Mouse (Mus musculus) left cerebral cortex, adult 9 months (tissue): ENCODE measurements around the gene D430041D05Rik.
"Not testable (repeated sequence)": the region's sequence is repeated elsewhere in the genome, so short reads cannot be mapped to it uniquely, and the experiment has no call there.

Source experiments
- DNase-seq, 2 experiments: peaks; one replicate each; pipeline ENCODE4 v3.0.0; 2022; ENCODE audit warnings: low spot score in 2 of 2

Gene D430041D05Rik

DNA sequence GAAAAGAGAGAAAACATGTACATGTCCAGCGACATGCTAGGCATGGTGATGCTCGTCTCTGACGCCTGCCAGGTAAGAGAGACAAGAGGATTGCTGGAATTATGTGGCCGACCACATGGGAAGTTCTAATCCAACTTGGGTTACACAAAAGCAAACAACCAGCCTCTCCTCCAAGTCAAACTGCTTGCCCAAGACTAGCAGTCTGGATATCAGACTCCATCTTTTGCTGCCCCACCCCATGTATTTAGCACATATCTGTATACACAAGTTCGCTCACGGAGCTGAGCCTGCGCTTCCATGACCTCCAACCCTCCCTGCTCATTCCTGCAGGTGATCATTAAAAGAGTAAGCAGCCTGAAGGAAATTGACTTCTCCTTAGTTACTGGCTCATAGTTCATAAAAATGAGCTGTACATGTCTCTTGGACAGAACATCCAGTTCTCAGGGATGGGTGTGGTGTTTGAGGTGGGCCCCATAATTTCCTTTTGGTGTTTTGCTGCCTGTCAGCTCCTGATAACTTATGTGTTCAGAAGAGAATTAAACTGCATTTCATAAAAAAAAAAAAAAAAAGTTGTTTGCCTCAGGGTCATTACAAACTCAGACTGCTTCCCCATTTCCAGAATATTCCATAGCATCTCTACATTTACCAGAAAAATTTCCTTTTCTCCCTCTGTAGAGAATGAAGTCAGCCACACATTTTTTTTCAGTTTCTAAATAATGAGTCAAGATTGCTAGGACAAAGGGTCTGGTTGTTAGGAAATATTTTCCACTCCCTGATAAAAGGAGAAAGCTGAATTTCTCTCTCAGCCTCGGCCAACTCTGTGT, 288.9 kb downstream of the D430041D05Rik start:
- no peak for DNase-seq

DNA sequence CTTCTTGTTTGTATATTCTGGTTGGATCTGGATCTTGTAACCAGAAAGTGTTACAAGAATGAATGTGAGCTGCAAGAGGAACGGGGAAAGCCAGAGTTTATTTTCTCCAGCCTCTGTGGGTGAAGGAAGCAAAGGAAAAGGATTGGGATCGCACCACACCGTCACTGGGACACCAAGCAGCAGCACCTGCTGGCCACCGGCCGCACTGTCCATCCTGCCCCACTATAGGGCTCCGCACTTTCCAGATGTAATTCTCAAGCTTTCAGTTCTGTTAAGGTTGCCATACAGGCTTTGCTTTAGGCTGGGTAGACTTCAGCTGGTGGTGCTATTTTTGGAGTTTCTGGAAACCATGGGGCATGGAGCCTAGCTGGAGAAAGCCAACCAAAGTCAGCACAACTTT, 290.5 kb downstream of the D430041D05Rik start:
- no peak for DNase-seq

DNA sequence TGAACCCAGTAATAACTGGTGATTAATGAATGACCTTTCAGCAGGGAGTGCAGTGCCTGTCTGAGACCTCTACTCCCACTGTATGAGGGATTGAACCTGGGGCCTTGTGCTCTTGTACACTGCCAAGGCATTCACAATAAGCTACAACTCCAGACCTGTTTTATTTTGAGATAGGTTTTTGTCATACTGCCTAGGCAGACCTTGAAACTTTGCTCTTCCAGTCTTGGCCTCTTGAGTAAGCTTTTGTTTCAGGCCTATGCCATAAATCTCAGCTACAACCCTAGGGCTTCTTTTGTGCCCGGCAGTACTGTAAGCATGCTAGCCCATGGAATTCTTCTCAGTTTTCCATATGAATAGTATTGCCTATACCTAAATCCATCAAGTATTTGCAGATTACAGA, 291.7 kb downstream of the D430041D05Rik start:
- no peak for DNase-seq

DNA sequence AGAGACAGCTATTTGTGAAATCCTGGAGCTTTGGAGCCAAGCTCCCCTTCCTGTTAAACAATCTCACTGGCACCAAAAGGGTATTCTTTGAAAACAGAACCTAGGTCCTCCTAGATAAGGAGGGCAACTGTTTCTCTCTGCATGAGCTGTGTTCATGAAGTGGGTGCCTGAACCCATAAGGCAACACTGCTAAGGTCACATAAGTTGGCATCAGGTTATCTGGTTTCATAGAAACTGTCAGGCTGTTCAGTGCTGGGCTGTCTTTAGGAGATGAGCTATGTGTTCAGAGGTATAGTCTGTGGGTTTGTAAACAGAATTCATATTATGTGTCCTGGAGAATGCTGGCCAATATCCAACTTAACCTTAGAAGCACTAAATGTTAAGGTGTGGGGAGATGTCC, 293.6 kb downstream of the D430041D05Rik start:
- DNase-seq, result not testable (repeated sequence)

DNA sequence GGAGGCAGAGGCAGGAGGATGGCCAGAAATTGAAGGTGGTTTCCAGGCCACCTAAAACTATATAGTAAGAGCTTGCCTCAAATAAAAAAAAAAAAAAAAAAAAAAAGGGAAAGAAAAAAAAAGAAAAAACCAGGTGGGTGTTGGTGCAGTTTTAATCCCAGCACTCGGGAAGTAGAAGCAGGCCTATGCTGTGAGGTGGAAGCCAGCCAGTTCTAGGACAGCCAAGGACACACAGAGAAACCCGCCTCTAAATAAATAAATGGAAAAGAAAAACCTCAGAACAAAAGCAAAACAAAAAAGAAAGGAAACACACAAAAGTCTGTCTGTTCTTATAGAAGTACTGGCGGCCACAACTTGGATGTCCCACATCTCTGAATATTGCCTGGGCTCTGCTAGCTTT, 295.9 kb downstream of the D430041D05Rik start:
- no peak for DNase-seq

DNA sequence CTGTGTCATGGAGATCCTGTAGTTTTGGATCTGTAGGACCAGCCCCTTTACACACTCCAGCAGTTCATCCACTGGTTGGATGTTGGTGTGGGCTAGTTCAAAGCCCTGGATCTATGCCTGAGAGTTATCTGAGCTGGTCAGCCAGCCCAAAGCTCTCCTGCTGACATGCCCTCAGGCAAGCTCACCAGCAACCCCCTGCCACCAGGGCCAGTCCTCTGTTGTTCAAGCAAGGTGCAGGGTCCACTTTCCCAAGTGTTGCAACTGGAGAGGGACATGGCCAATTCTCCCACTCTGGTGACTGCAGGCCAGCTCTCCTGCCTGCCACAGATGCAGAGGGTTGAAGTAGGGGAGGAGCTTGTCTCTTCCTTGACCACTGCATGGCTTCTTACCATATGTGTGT, 297.2 kb downstream of the D430041D05Rik start:
- DNase-seq, result not testable (repeated sequence)

DNA sequence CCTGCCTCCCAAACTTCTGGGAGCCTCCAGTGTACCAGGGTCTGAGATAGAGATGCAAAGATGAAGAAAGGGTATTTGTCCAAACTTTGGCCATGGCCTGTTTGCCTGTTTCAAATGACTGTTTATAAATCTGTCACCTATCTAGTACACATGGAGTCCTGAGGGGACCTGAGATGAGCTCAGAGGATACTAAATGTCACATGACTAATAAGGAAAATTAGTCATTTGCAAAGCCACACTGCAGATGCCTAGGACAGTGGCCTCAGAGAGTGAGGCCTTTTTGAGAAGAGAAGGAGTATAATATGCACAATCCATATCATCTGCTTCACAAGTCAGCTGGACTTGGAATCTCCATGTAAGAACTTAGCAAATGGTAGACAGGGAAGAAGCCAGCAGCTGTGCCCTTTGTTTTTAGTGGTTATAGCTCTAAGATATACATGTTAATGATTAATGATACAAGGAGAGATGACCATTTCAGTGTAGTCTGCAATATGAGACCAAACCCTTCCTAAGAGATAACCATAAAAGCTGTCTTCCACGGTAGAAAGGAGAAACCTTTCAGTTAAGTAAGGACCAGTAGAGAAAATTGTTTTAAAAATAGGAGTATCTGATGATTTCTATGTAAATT, 299.5 kb downstream of the D430041D05Rik start:
- not testable (repeated sequence) for DNase-seq

DNA sequence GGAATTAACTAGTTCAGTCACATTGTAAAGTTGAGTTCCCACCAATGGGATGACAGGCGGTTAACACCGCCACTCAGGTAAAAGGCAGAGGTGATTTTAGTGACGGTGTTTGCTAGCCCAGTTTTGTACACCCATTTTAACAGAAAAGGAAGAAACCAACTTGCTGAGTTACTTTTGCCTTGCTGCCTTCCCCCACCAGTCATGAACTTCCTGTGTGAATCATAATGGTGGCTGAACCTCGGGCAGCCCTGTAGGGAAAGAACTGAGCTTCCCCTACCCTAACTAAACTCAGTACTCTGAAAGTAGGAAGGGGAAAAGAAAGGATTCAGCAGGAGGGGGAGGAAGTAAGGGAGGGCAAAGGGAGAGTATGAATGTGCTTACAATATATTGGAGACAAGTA, 300.8 kb downstream of the D430041D05Rik start:
- DNase-seq, result no peak

DNA sequence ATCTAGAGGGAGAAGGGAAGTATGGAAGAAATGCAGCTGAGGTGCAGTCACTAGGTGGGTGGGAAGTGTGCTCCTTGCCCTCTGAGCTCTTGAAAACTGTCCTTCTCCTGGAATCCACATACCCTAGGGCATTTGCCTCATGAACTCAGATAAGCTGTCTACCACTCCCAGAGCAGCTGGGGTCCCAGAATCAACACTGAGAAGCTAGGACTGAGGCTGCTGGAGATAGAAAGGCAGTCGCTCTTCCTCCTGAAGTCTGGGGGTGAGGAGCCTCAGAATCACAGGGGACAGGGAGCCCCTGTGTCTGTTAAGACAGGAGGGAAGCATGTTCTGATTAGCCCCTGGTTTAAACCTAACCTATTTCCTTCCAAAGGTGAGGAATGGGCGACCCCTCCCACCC, 301.3 kb downstream of the D430041D05Rik start:
- no peak for DNase-seq

DNA sequence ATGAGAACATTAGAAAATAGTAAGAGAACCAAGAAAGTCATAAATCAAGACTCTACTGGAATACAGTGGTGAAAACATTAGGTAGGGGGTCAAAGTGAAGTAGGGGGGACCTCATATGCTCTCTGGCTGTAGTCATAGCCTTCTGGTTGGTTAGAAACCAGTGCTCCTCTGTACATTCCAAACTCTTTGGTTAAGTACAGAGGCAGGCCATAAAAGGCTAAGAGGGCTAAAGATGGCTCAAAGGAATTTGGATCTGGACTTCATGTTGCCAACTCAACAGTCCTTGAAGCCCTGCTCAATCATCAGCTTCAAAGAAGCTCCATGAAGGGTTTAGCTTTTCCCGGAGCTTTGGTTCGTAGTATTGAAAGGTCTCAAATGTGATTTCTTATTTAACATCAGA, 301.8 kb downstream of the D430041D05Rik start:
- DNase-seq, result not testable (repeated sequence)

DNA sequence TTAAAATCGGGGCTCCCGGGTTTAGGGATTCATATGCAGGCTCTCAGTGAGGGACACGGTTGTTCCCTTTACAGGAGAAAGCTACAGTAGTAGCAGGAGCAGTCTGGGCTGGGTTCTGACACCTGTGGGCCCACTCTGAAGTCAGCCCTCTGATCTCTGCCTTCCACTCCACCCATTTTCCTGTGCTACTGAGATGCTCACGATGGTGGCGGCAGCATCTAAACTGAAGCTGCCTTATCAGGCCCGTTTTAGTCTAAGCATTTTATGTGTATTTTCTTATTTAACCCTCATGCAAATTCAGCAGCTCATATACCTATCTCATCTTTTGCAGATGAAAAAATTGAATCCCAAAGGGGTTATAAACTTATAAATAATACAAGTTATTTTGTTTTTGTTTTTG, 306.0 kb downstream of the D430041D05Rik start:
- DNase-seq, result no peak

DNA sequence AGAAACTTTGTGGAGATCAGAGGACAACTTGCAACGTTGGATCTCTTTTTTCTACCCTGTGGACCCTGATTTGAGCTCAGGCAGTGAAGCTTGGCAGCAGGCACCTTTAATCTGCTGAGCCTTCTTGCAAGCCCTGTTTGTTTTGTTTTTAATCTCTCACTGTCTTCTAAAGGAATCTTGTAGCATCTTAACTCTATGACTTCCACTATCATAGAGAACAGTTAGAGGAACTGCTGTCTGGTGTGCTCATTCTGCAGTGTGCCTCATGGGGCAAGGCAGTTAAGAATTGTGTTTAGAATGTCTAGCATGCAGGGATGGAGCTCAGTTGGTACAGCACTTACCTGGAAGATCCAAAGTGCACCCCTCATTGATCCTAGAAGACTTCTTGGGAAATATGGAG, 310.9 kb downstream of the D430041D05Rik start:
- no peak for DNase-seq

DNA sequence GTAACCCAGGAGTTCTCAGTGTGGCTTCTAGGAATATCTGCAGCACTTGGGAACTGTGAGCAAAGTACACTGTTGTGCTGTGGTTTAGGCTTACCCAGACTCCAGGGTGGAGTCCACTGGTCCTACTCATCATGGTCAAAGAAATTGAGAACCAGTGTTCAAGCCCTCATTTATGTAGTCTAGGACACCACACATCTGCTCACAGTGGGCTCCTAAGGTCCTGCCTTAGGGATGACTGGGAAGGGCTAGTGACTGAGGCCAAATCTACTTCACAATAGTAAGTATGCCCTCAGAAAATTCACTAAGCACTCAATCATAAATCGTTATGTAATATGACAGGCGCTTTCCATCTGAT, 311.6 kb downstream of the D430041D05Rik start:
- no peak for DNase-seq

DNA sequence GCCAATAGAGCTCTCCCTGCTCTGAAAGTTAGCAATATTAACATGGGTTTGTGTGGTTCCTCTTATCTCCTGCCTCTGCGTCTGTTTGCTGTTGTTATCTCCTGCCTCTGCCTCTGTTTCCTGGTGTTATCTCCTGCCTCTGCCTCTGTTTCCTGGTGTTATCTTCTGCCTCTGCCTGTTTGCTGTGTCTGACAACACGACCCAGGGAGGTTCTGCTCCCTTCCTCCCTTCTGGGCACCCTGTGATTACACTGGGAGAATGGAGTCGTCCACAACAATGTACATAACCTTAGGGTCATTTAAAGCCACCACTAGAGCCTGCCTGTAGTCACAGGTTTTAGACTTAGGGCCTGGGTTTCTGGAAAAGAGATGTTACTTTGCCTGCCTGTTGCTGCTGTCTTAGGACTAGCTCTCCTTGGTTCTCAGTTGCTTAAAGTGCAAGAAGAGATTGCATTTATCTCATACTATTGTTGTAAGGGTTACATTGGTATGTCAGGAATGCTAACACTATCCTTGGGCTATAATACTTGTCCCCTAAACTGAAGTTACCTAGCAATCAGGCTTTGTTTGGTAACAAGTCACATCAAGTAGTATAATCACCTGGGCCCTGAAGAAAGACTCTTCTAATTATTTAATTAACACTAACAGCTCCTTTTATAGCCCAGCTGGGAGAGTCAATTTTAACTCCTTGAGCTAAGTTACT, 312.1 kb downstream of the D430041D05Rik start:
- DNase-seq, result no peak

DNA sequence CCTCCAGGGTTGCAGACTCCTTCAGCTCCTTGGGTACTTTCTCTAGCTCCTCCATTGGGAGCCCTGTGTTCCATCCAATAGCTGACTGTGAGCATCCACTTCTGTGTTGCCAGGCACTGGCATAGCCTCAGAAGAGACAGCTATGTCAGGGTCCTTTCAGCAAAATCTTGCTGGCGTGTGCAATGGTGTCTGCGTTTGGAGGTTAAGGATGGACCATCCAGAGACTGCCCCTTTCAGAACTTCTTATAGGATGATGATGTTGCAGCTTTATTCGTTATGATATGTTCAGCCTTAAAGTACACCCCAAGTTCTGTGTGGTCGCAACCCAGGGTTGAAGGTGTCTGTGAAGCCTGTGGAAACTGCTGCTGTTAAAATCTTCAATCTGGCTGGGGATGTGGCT, 313.4 kb downstream of the D430041D05Rik start:
- not testable (repeated sequence) for DNase-seq

DNA sequence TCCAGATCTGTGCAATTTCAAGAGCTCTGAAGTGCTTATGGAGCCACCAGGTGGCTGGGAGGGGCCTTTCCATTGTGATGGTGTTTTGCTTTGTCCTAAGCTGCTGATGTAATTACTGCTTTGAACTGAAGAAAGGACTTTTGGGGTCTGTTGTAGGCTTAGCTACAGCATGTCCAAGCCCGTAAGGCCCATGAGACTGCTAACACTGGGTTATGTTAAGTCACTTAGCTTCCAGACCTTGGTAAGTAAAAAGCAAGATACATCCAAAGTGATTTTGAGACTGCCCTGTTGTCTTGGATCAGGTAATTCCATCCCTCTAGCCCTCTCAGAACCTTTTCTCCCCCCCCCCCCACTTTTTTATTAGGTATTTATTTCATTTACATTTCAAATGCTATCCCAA, 314.0 kb downstream of the D430041D05Rik start:
- not testable (repeated sequence) for DNase-seq

DNA sequence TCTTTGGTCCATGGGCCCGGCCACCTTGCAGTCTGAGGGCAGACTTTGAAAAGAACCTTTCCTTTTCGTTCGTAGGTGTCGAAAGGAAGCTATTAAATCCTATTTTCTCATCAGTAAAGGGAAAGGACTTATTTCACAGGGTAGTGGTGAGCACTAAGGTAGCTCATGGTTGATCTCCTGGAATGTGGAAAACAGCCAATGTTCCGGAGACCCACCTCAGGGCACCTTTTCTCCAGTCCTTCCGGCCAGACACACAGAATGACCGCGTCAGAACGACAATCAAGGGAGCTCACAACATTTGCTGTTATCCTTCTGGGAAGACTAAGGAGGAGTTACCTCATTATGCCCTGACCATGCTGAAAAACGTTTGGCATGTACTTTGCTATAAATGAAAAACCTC, 314.6 kb downstream of the D430041D05Rik start:
- no peak for DNase-seq

DNA sequence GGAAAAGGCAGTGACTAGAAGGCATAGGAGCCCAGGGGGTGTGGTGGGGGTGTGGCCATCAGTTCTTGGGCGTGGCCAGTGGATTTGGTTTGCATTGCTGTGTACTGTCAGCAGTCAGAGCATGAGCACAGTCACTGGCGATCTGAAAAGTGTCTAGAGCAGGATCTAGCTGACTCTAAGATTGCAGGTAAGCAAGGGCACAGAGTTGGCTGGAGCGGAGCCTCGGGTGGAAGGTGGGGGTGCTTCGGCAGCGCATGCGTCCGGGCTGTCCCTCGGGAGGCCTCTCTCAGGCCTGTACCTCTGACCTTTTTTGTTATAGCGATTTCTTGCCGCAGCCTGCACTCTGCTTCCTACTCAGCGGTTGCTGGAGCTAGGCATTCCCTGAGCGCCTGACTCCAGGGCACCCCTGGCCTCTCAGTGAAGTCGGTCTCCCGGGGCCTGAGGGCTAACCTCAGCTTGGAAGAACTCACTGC, 315.0 kb downstream of the D430041D05Rik start, which contains the start of gene Cd59a:
Gene Cd59a (plus strand): TSS at position 61 of the 473 bp plus-strand sequence.
- DNase-seq, result peak in 1 of 2 experiments; percentile 51

DNA sequence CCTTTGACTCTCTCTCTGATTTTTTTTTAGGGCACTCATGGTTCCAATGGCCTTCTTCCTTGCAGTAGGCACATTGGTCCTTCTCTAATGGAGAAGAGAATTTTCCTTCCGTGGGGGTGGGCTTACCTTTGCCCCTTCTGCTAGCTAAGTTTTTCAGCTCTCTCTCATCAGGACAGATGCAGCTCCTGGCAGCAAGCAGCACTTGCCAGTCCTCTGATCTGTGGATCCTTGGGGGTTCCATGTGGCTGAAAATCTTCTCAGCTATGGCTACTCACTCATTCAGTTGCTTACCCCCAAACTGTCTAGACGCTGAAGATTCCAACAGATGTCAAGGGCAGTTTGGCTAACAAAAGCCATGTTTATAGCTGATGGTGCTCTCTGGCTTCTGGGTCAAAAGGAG, 317.5 kb downstream of the D430041D05Rik start:
- no peak for DNase-seq
